Mouse (Mus musculus): ENCODE results near the gene Cyp2t4. TPM values are rescaled to one million over a fixed set of nuclear protein-coding genes. Genes with fewer than 3 reads are reported as not detected.
A peak's percentile ranks its signal among the peaks of the same experiment; 100 is the strongest.

Gene Cyp2t4
- polyA plus RNA-seq, 1 experiment from 2014 or later: 0.19 TPM

DNA sequence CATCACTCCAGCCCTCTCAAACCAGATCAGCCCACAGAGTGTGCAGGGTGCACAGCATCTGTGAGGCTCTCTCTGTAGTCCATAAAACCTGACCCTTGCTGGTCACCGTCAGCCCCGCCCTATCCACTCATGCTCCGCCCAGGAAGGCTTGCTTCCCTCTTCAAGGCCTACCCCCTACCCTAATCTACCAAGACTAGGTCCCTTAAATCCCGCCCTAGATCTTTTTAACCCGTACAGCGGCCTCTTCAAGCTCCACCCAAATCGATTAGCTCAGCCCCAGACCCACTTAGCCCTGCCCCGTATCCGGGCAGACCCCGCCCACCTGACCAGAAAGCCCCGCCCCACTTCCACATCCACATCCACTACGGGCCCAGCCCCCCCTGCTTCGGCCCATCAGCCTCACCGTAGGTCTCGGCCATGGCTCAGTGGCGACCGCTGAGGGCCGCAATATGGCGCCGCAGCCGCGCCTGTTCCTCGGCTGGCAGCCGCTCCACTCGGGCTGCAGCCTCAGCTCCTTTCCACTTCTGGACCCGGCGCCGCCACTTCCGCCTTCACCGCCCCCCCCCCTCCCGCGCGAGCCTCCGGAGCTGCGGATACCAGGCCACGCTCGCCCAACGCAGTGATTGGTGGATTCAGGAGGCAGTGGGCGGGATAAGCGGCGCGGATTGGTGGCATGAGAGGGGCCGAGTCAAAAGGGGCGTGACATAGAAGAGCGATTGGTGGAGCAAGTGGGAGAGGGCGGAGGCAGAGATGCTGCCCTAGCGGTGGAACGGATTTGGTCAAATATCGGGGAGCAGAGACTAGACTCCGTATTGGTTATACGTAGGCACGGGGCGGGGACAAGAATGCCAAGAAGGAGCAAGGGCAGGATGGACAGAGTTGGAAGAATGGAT lies 25.1 kb downstream of the Cyp2t4 start, which contains the start of gene Rab4b:
Rab4b (minus strand) TSS at position 573 of the 893 bp plus-strand sequence.
- ATAC-seq (ENCODE audit: low FRiP score) (peak; percentile 98), DNase-seq (ENCODE audit: low spot score) (peak; percentile 97)
- Histone ChIP-seq H3K4me3 (replicated peaks; ENCODE audit: low read length) (peak within 1 kb of the TSS; percentile 70), H3K4me2 (replicated peaks) (peak within 1 kb of the TSS; percentile 53), H3K27ac (peak within 1 kb of the TSS; percentile 88), H3K27me3 (ENCODE audit: control insufficient read depth, insufficient read depth, low read length) (no peaks in the 10 kb centered on the region), H3K9me3 (ENCODE audit: control insufficient read depth, low read length) (no peaks in the 10 kb centered on the region), H3K4me1 (replicated peaks; ENCODE audit: control insufficient read depth, insufficient read depth, low read length) (peaks cover 13% of the 10 kb centered on the region), H3K9ac (peak within 1 kb of the TSS; percentile 58), H3K36me3 (replicated peaks; ENCODE audit: control insufficient read depth, insufficient read depth) (peaks cover 21% of the 10 kb centered on the region)
- WGBS: under 1% methylated on average over 53 of the region's 53 CpGs

DNA sequence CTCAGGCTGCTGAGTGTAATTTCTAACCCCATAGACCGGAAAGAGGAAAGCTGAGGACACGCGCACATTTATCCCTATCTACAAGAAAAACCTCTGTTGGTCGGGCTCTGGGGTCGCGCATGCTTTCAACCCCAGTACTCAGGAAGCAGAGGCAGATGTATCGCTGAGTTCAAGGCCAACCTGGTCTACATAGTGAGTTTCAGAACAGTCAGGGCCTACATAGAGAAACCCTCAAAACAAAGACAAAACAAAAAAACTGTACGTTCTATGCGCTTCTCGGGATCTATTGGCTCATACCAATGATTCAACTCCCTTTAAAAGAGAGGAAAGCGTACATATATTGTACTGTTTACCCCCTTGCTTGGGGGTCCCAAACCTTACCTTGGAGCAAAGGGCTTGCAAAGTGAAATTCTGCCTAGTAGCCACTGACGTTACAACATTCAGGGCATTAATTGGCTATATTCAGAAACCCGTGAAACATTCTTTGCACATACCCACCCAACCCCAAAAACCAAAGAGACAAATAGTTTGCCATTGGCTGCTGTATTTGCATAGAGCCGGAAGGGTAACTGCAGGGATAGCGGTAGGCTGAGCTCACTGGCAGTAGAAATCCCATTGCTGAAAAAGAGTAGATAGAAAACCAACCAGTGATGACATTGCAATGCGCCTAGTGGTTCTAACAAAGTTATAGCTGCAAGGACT lies 25.9 kb downstream of the Cyp2t4 start:
- ATAC-seq (ENCODE audit: low FRiP score): no peak
- Histone ChIP-seq H3K4me1 (replicated peaks; ENCODE audit: control insufficient read depth, insufficient read depth, low read length) (peaks cover 13% of the 10 kb centered on the region), H3K9ac (peak overlapping the region; percentile 49), H3K27ac (peak overlapping the region; percentile 81), H3K27me3 (ENCODE audit: control insufficient read depth, insufficient read depth, low read length) (no peaks in the 10 kb centered on the region), H3K4me2 (replicated peaks) (peak overlapping the region; percentile 49), H3K4me3 (replicated peaks; ENCODE audit: low read length) (peak overlapping the region; percentile 70), H3K9me3 (ENCODE audit: control insufficient read depth, low read length) (no peaks in the 10 kb centered on the region), H3K36me3 (replicated peaks; ENCODE audit: control insufficient read depth, insufficient read depth) (peaks cover 20% of the 10 kb centered on the region)
- DNase-seq (ENCODE audit: low spot score): no peak
- 46% methylated on average over 16 of the region's 16 CpGs for WGBS

GRCm38 (mm10) chr7:27180036-27180435 lies 26.5 kb downstream of the Cyp2t4 start:
- peak overlapping the region; percentile 49 for H3K4me2 ChIP-seq (replicated peaks)
- H3K9me3 ChIP-seq (ENCODE audit: control insufficient read depth, low read length): no peaks in the 10 kb centered on the region
- DNase-seq (ENCODE audit: low spot score): peak; percentile 50
- H3K9ac ChIP-seq: no peak overlapping the region
- peaks cover 23% of the 10 kb centered on the region for H3K36me3 ChIP-seq (replicated peaks; ENCODE audit: control insufficient read depth, insufficient read depth)
- H3K4me3 ChIP-seq (replicated peaks; ENCODE audit: low read length): no peak overlapping the region
- H3K27me3 ChIP-seq (ENCODE audit: control insufficient read depth, insufficient read depth, low read length): no peaks in the 10 kb centered on the region
- ATAC-seq (ENCODE audit: low FRiP score): no peak
- peak overlapping the region; percentile 81 for H3K27ac ChIP-seq
- WGBS: 33% methylated on average over 5 of the region's 5 CpGs
- H3K4me1 ChIP-seq (replicated peaks; ENCODE audit: control insufficient read depth, insufficient read depth, low read length): peaks cover 13% of the 10 kb centered on the region

GRCm38 (mm10) chr7:27180837-27181695 lies 27.6 kb downstream of the Cyp2t4 start, which contains the start of the genes Gm21983 and Mia:
TSS of gene Gm21983 (minus strand) at chr7:27181086.
TSS of gene Mia (minus strand) at chr7:27181157.
- ATAC-seq (ENCODE audit: low FRiP score): no peak
- H3K9ac ChIP-seq: 0 out of 2 replicates have a peak within 1 kb of the TSS, but pooled peaks have one; percentile 16
- peak within 1 kb of the TSS; percentile 81 for H3K27ac ChIP-seq
- no peaks in the 10 kb centered on the region for H3K9me3 ChIP-seq (ENCODE audit: control insufficient read depth, low read length)
- WGBS: 65% methylated on average over 14 of the region's 14 CpGs
- DNase-seq (ENCODE audit: low spot score): no peak
- peaks cover 33% of the 10 kb centered on the region for H3K36me3 ChIP-seq (replicated peaks; ENCODE audit: control insufficient read depth, insufficient read depth)
- H3K4me2 ChIP-seq (replicated peaks): peak within 1 kb of the TSS; percentile 49
- H3K4me3 ChIP-seq (replicated peaks; ENCODE audit: low read length): 0 out of 2 replicates have a peak within 1 kb of the TSS, but pooled peaks have one; percentile 2
- H3K4me1 ChIP-seq (replicated peaks; ENCODE audit: control insufficient read depth, insufficient read depth, low read length): peaks cover 13% of the 10 kb centered on the region
- no peaks in the 10 kb centered on the region for H3K27me3 ChIP-seq (ENCODE audit: control insufficient read depth, insufficient read depth, low read length)

GRCm38 (mm10) chr7:27182498-27182897 lies 29.0 kb downstream of the Cyp2t4 start:
- Histone ChIP-seq H3K27ac (no peak overlapping the region), H3K9ac (no peak overlapping the region), H3K4me3 (replicated peaks; ENCODE audit: low read length) (no peak overlapping the region), H3K9me3 (ENCODE audit: control insufficient read depth, low read length) (no peaks in the 10 kb centered on the region), H3K4me2 (replicated peaks) (no peak overlapping the region), H3K4me1 (replicated peaks; ENCODE audit: control insufficient read depth, insufficient read depth, low read length) (peaks cover 13% of the 10 kb centered on the region), H3K36me3 (replicated peaks; ENCODE audit: control insufficient read depth, insufficient read depth) (peaks cover 47% of the 10 kb centered on the region), H3K27me3 (ENCODE audit: control insufficient read depth, insufficient read depth, low read length) (no peaks in the 10 kb centered on the region)
- ATAC-seq (ENCODE audit: low FRiP score) (no peak), DNase-seq (ENCODE audit: low spot score) (no peak)
- 65% methylated on average over 1 of the region's 1 CpGs for WGBS

DNA sequence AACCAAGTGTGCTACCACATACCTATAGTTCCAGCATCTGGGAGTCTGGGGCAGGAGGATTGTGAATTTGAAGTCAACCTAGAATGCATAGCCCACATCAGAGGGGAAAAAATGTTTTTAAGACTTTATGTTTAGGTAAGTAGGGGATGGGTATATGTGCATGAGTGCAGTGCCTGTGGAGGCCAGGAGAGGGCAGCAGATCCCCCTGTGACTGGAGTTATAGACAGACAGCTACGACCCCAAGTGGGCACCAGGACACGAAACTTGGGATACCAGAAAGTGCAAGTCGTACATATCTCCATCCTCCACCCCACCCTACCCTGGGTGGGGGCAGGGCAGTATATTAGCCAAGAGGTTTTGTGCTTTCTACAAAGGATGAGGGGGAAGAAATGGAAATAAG lies 31.4 kb downstream of the Cyp2t4 start:
- DNase-seq (ENCODE audit: low spot score) (no peak), ATAC-seq (ENCODE audit: low FRiP score) (no peak)
- Histone ChIP-seq H3K9ac (no peak overlapping the region), H3K27me3 (ENCODE audit: control insufficient read depth, insufficient read depth, low read length) (no peaks in the 10 kb centered on the region), H3K36me3 (replicated peaks; ENCODE audit: control insufficient read depth, insufficient read depth) (peaks cover 72% of the 10 kb centered on the region), H3K4me1 (replicated peaks; ENCODE audit: control insufficient read depth, insufficient read depth, low read length) (0 out of 2 replicates have a peak, but pooled peaks cover 4% of the 10 kb centered on the region), H3K4me3 (replicated peaks; ENCODE audit: low read length) (no peak overlapping the region), H3K4me2 (replicated peaks) (no peak overlapping the region), H3K27ac (no peak overlapping the region), H3K9me3 (ENCODE audit: control insufficient read depth, low read length) (no peaks in the 10 kb centered on the region)
- 87% methylated on average over 3 of the region's 3 CpGs for WGBS

DNA sequence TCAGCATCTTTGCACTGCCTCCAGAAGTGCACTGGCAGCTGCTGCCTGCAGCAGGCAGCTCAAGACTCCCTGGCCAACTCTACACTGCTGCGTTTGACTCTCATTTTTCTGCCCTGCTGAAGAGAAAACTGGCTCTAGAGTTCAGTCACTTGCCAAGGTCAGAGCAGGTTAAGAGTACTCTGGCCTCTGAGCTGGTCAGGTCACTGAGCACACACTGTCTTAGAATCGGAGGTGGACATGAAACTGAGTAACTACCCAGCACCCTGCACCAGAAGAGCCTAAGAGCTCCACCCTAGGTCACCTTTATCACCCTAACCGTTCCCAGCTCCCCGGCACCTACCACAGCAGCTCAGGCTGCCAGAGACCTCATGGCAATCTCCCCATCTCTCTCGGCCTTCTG lies 32.5 kb downstream of the Cyp2t4 start:
- 89% methylated on average over 5 of the region's 5 CpGs for WGBS
- H3K36me3 ChIP-seq (replicated peaks; ENCODE audit: control insufficient read depth, insufficient read depth): peaks cover 82% of the 10 kb centered on the region
- no peak overlapping the region for H3K4me3 ChIP-seq (replicated peaks; ENCODE audit: low read length)
- no peak overlapping the region for H3K27ac ChIP-seq
- no peaks in the 10 kb centered on the region for H3K27me3 ChIP-seq (ENCODE audit: control insufficient read depth, insufficient read depth, low read length)
- DNase-seq (ENCODE audit: low spot score) (no peak), ATAC-seq (ENCODE audit: low FRiP score) (no peak)
- H3K4me2 ChIP-seq (replicated peaks): no peak overlapping the region
- no peaks in the 10 kb centered on the region for H3K4me1 ChIP-seq (replicated peaks; ENCODE audit: control insufficient read depth, insufficient read depth, low read length)
- no peak overlapping the region for H3K9ac ChIP-seq
- no peaks in the 10 kb centered on the region for H3K9me3 ChIP-seq (ENCODE audit: control insufficient read depth, low read length)

- H3K4me3 ChIP-seq (replicated peaks; ENCODE audit: low read length): no peak overlapping the region
- H3K36me3 ChIP-seq (replicated peaks; ENCODE audit: control insufficient read depth, insufficient read depth): peaks cover 96% of the 10 kb centered on the region
- 90% methylated on average over 10 of the region's 10 CpGs for WGBS
- H3K27me3 ChIP-seq (ENCODE audit: control insufficient read depth, insufficient read depth, low read length): no peaks in the 10 kb centered on the region
- no peak for DNase-seq (ENCODE audit: low spot score)
- no peak overlapping the region for H3K4me2 ChIP-seq (replicated peaks)
- no peaks in the 10 kb centered on the region for H3K9me3 ChIP-seq (ENCODE audit: control insufficient read depth, low read length)
- H3K9ac ChIP-seq: no peak overlapping the region
- no peak; the same call in 1 of the 2 replicates for ATAC-seq (ENCODE audit: low FRiP score)
- H3K4me1 ChIP-seq (replicated peaks; ENCODE audit: control insufficient read depth, insufficient read depth, low read length): peaks cover 2% of the 10 kb centered on the region
- H3K27ac ChIP-seq: no peak overlapping the region
Measured at GRCm38 (mm10) chr7:27189271-27189931, 35.9 kb downstream of the Cyp2t4 start.
